Mouse (Mus musculus) CH12.LX (cell line): ENCODE measurements around the gene Capn11. TPM values are rescaled to one million over a fixed set of nuclear protein-coding genes. Genes with fewer than 3 reads are reported as not detected.

Source experiments
- DNase-seq: peaks from one replicate; pipeline ENCODE4 v3.0.0-alpha.2; 2013; ENCODE audit errors: extremely low read depth
- H3K27ac ChIP-seq: 2 replicates; pipeline ENCODE4 v1.5.1; 2012; ENCODE audit warnings: low read depth, mild to moderate bottlenecking, control low read depth, moderate library complexity; ENCODE audit not compliant: insufficient read depth
- H3K27me3 ChIP-seq: replicated peaks from 2 replicates; pipeline ENCODE3; 2012; ENCODE audit warnings: inconsistent platforms
- H3K36me3 ChIP-seq, 2 experiments: replicated peaks in 1 of 2; 2 replicates each; pipeline versions ENCODE3 to v1.6.1; 2012; ENCODE audit warnings: inconsistent platforms in 1 of 2, low read length in 1 of 2, mild to moderate bottlenecking in 1 of 2, mixed read lengths in 1 of 2, moderate library complexity in 1 of 2; ENCODE audit not compliant: control insufficient read depth in 1 of 2, insufficient read depth in 1 of 2
- H3K4me1 ChIP-seq, 2 experiments: 2 replicates each; pipeline ENCODE4 v1.6.1; 2012; ENCODE audit warnings: inconsistent platforms in 1 of 2, moderate library complexity in 1 of 2; ENCODE audit not compliant: insufficient read depth in 2 of 2, control insufficient read depth in 1 of 2
- H3K4me2 ChIP-seq: 2 replicates; pipeline ENCODE4 v1.6.1; 2012; ENCODE audit warnings: low read depth, mild to moderate bottlenecking, control low read depth; ENCODE audit not compliant: poor library complexity, insufficient read depth, severe bottlenecking
- H3K4me3 ChIP-seq, 3 experiments: fragments of 150-350 bp in 1 of 3; sonication (generic) in 1 of 3; replicated peaks in 1 of 3; 2 replicates each; pipeline versions ENCODE3 to v1.5.1; 2011 to 2012; ENCODE audit warnings: low read depth in 2 of 3, low read length in 2 of 3, mild to moderate bottlenecking in 2 of 3, moderate library complexity in 2 of 3, control low read depth in 1 of 3, improper control_type of control experiment in 1 of 3, inconsistent platforms in 1 of 3, mixed read lengths in 1 of 3; ENCODE audit not compliant: poor library complexity in 1 of 3
- H3K79me2 ChIP-seq: replicated peaks from 2 replicates; pipeline ENCODE4 v1.6.1; 2012; ENCODE audit warnings: mild to moderate bottlenecking, moderate library complexity; ENCODE audit not compliant: control insufficient read depth, poor library complexity, insufficient read depth, severe bottlenecking; ENCODE audit errors: extremely low read depth
- H3K9ac ChIP-seq: 2 replicates; pipeline ENCODE4 v1.6.1; 2012; ENCODE audit warnings: low read depth, mild to moderate bottlenecking, control low read depth, moderate library complexity; ENCODE audit not compliant: insufficient read depth
- H3K9me3 ChIP-seq: replicated peaks from 2 replicates; pipeline ENCODE3; 2012; ENCODE audit warnings: low read length, inconsistent platforms, mixed read lengths
- BHLHE40 ChIP-seq: IDR thresholded peaks from 2 replicates; pipeline ENCODE4 v1.6.1; 2011; ENCODE audit warnings: mild to moderate bottlenecking, low read depth, low read length, improper control_type of control experiment
- E2F4 ChIP-seq: IDR thresholded peaks from 2 replicates; pipeline ENCODE4 v1.6.1; 2011; ENCODE audit warnings: low read depth, low read length, improper control_type of control experiment; ENCODE audit not compliant: insufficient replicate concordance
- ELF1 ChIP-seq: IDR thresholded peaks from 2 replicates; pipeline ENCODE4 v1.6.1; 2014; ENCODE audit warnings: low read depth, mild to moderate bottlenecking, inconsistent platforms, low read length, improper control_type of control experiment
- EP300 ChIP-seq: IDR thresholded peaks from 2 replicates; pipeline ENCODE4 v1.6.1; 2011; ENCODE audit warnings: low read length, improper control_type of control experiment
- ETS1 ChIP-seq: conservative IDR thresholded peaks from 2 replicates; pipeline ENCODE4 v1.6.1; 2012; ENCODE audit warnings: low read depth, mild to moderate bottlenecking, inconsistent platforms, low read length, improper control_type of control experiment, moderate library complexity
- HCFC1 ChIP-seq: IDR thresholded peaks from 2 replicates; pipeline ENCODE4 v1.6.1; 2012; ENCODE audit warnings: low read depth, mild to moderate bottlenecking, inconsistent platforms, low read length, improper control_type of control experiment
- IRF4 ChIP-seq: IDR thresholded peaks from 2 replicates; pipeline ENCODE4 v1.6.1; 2014; ENCODE audit warnings: low read depth, mild to moderate bottlenecking, inconsistent platforms, low read length, improper control_type of control experiment
- KAT2A ChIP-seq: IDR thresholded peaks from 2 replicates; pipeline ENCODE4 v1.6.1; 2012; ENCODE audit warnings: low read length, improper control_type of control experiment, inconsistent platforms; ENCODE audit not compliant: insufficient replicate concordance
- MAX ChIP-seq: IDR thresholded peaks from 2 replicates; pipeline ENCODE4 v1.6.1; 2011; ENCODE audit warnings: low read length, improper control_type of control experiment
- MAZ ChIP-seq: IDR thresholded peaks from 2 replicates; pipeline ENCODE4 v1.6.1; 2012; ENCODE audit warnings: low read depth, mild to moderate bottlenecking, inconsistent platforms, low read length, improper control_type of control experiment, moderate library complexity
- NRF1 ChIP-seq: IDR thresholded peaks from 2 replicates; pipeline ENCODE4 v1.6.1; 2014; ENCODE audit warnings: low read depth, mild to moderate bottlenecking, inconsistent platforms, low read length, improper control_type of control experiment, moderate library complexity
- PAX5 ChIP-seq: IDR thresholded peaks from 2 replicates; pipeline ENCODE4 v1.6.1; 2012; ENCODE audit warnings: low read length, inconsistent platforms, mixed read lengths
- POLR2A ChIP-seq: IDR thresholded peaks from 2 replicates; pipeline ENCODE4 v1.6.1; 2011; ENCODE audit warnings: low read depth, mild to moderate bottlenecking, improper control_type of control experiment, low read length
- POLR2AphosphoS2 ChIP-seq: IDR thresholded peaks from 2 replicates; pipeline ENCODE4 v1.6.1; 2011; ENCODE audit warnings: low read depth, low read length, improper control_type of control experiment
- SIN3A ChIP-seq: IDR thresholded peaks from 2 replicates; pipeline ENCODE4 v1.6.1; 2012; ENCODE audit warnings: low read length, improper control_type of control experiment, inconsistent platforms
- SMC3 ChIP-seq: IDR thresholded peaks from 2 replicates; pipeline ENCODE4 v1.6.1; 2011; ENCODE audit warnings: low read depth, low read length, improper control_type of control experiment
- UBTF ChIP-seq: IDR thresholded peaks from 2 replicates; pipeline ENCODE4 v1.6.1; 2012; ENCODE audit warnings: low read depth, mild to moderate bottlenecking, inconsistent platforms, low read length, improper control_type of control experiment, moderate library complexity
- USF1 ChIP-seq: IDR thresholded peaks from 2 replicates; pipeline ENCODE4 v1.6.1; 2014; ENCODE audit warnings: low read depth, mild to moderate bottlenecking, inconsistent platforms, low read length, improper control_type of control experiment
- USF2 ChIP-seq: conservative IDR thresholded peaks from 2 replicates; pipeline ENCODE4 v1.6.1; 2011; ENCODE audit warnings: low read depth, low read length, improper control_type of control experiment
- ZC3H11A ChIP-seq: IDR thresholded peaks from 2 replicates; pipeline ENCODE4 v1.6.1; 2012; ENCODE audit warnings: low read depth, mild to moderate bottlenecking, inconsistent platforms, low read length, improper control_type of control experiment
- ZKSCAN1 ChIP-seq: IDR thresholded peaks from 2 replicates; pipeline ENCODE4 v1.6.1; 2012; ENCODE audit warnings: low read depth, inconsistent platforms, low read length, improper control_type of control experiment, borderline replicate concordance
- ZMIZ1 ChIP-seq: IDR thresholded peaks from 2 replicates; pipeline ENCODE4 v1.6.1; 2012; ENCODE audit warnings: low read depth, mild to moderate bottlenecking, inconsistent platforms, low read length, improper control_type of control experiment
- ZNF384 ChIP-seq: IDR thresholded peaks from 2 replicates; pipeline ENCODE4 v1.6.1; 2012; ENCODE audit warnings: low read depth, low read length, improper control_type of control experiment, inconsistent platforms
- dilution Hi-C: fragments of 300-500 bp; cut with MboI; formaldehyde crosslinking; loops from 2 replicates; pipeline ENCODE4 v1.14.3; 2020; ENCODE audit warnings: low sequenced_read_pairs; ENCODE audit not compliant: extremely low pct_unique_long_range_greater_than_20kb, extremely low pct_ligation_motif_present
- in situ Hi-C: fragments of 300-500 bp; cut with MboI; formaldehyde crosslinking; loops from 3 replicates; pipeline ENCODE4 v1.14.3; 2019; ENCODE audit warnings: low sequenced_read_pairs, low pct_ligation_motif_present, low pct_unique_long_range_greater_than_20kb, mixed read lengths
- polyA plus RNA-seq: library from polyadenylated mRNA; unstranded; fragments of >175 nt; gene quantifications from 2 replicates; pipeline ENCODE4 v1.2.1, GENCODE M21; 2012; ENCODE audit warnings: low read depth; ENCODE audit not compliant: insufficient read length
- total RNA-seq, 2 experiments: library from RNA; depleted of rRNA; stranded (reverse); fragments of 300-350 nt in 1 of 2; fragments of >200 nt in 1 of 2; gene quantifications; 2 replicates each; pipeline ENCODE4 v1.2.3; 2012 to 2014

The Capn11 gene
- total and polyA plus RNA-seq, 3 experiments = 0.09 TPM; not detected in 2

GRCm38 (mm10) chr17:45590410-45590809, 68.7 kb downstream of the Capn11 start:
- Histone ChIP-seq H3K9ac (no peak overlapping the region), H3K36me3 (peaks cover 27 to 62% of the 10 kb centered on the region in 2 experiments)
- in situ Hi-C loops = no loop called here
- no peak for DNase-seq
- TF ChIP-seq BHLHE40 (no peak), ZMIZ1 (no peak), ZC3H11A (no peak), POLR2AphosphoS2 (no peak), ELF1 (no peak)
- TF ChIP-seq, all 38 proteins: peak for 0
- Histone ChIP-seq H3K79me2 (0 out of 2 replicates have a peak, but pooled peaks cover 3% of the 10 kb centered on the region), H3K27me3 (no peaks in the 10 kb centered on the region), H3K27ac (no peak overlapping the region), H3K4me1 (peaks cover 13 to 37% of the 10 kb centered on the region in 2 experiments), H3K9me3 (peaks cover 10% of the 10 kb centered on the region), H3K4me3 (no peak overlapping the region), H3K4me2 (no peak overlapping the region)
- dilution Hi-C loops = no loop called here

GRCm38 (mm10) chr17:45589844-45590243, 69.3 kb downstream of the Capn11 start:
- 0 out of 2 replicates have a peak, but pooled peaks cover 3% of the 10 kb centered on the region for H3K79me2 ChIP-seq
- peaks cover 13 to 42% of the 10 kb centered on the region in 2 experiments for H3K4me1 ChIP-seq
- TF ChIP-seq ETS1 (no peak), ZMIZ1 (no peak), MAZ (no peak), EP300 (no peak), PAX5 (no peak), KAT2A (no peak), SMC3 (no peak), POLR2A (no peak), ZC3H11A (no peak), SIN3A (no peak), ZNF384 (no peak)
- H3K27me3 ChIP-seq = no peaks in the 10 kb centered on the region
- H3K9me3 ChIP-seq = peaks cover 10% of the 10 kb centered on the region
- H3K27ac ChIP-seq = no peak overlapping the region
- dilution Hi-C loops = no loop called here
- DNase-seq = no peak
- H3K36me3 ChIP-seq = peaks cover 30 to 68% of the 10 kb centered on the region in 2 experiments
- H3K9ac ChIP-seq = no peak overlapping the region
- no peak overlapping the region for H3K4me2 ChIP-seq
- in situ Hi-C loops = loop anchor here (5.0 kb wide), 2 partner anchors 37 to 127 kb away; no protein-coding TSS in a partner anchor
- H3K4me3 ChIP-seq = no peak overlapping the region

GRCm38 (mm10) chr17:45589236-45589635, 69.9 kb downstream of the Capn11 start:
- no peak for TF ChIP-seq USF1
- no peak for TF ChIP-seq SIN3A
- no peak for TF ChIP-seq ZNF384
- TF ChIP-seq E2F4 = no peak
- no peak for TF ChIP-seq ZKSCAN1
- no peak for TF ChIP-seq BHLHE40
- TF ChIP-seq ELF1 = no peak
- no peak for TF ChIP-seq ETS1
- no peak for TF ChIP-seq NRF1
- no peak for TF ChIP-seq MAX
- TF ChIP-seq IRF4 = no peak
- TF ChIP-seq UBTF = no peak
- TF ChIP-seq HCFC1 = no peak
- no peak for TF ChIP-seq USF2
- H3K4me1 ChIP-seq = peaks cover 17 to 45% of the 10 kb centered on the region in 2 experiments
- H3K4me2 ChIP-seq = no peak overlapping the region
- H3K79me2 ChIP-seq = 0 out of 2 replicates have a peak, but pooled peaks cover 1% of the 10 kb centered on the region
- peaks cover 10% of the 10 kb centered on the region for H3K9me3 ChIP-seq
- dilution Hi-C loops = no loop called here
- peaks cover 30 to 74% of the 10 kb centered on the region in 2 experiments for H3K36me3 ChIP-seq
- in situ Hi-C loops = loop anchor here (5.0 kb wide), 2 partner anchors 38 to 128 kb away; no protein-coding TSS in a partner anchor
- H3K4me3 ChIP-seq = no peak overlapping the region
- no peak overlapping the region for H3K27ac ChIP-seq
- DNase-seq = no peak
- H3K9ac ChIP-seq = no peak overlapping the region
- H3K27me3 ChIP-seq = no peaks in the 10 kb centered on the region
